14 mouse cellular contexts compared by ENCODE assay signal in the genomic region with DNA sequence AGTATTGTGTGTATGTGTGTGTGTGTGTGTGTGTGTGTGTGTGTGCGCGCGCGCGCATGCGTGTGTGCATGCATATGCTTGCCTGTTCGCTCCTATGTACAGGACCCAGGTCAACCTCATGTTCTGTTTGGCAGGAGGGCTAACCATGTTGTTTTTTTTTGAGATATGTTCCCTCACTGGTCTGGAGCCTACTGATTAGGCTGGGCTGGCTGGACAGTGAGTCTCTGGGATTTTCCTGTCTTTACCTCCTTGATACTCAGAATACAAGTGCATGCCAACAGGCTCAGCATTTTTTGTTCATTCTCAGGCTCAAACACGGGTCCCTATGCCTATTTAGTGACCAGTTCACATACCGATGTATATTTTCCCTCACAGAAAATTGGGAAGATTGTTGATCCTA.
"Had no signal": no experiment of that assay in that cellular context is flagged by ENCODE, and none has a peak within 500 bp of the region (broad histone marks: within the 10 kb centered on the region; RNA-seq: fewer than 3 reads in every experiment).

No protein-coding gene starts in this region.

- H3K27me3 ChIP-seq: neural tube, embryonic 15.5 days; stomach, embryonic 15.5 days had no signal

- H3K4me1 ChIP-seq: neural tube, embryonic 15.5 days; stomach, embryonic 15.5 days had no signal

- H3K4me3 ChIP-seq: neural tube, embryonic 15.5 days; stomach, embryonic 15.5 days had no signal

- H3K4me2 ChIP-seq: neural tube, embryonic 15.5 days; stomach, embryonic 15.5 days had no signal

- H3K9me3 ChIP-seq: neural tube, embryonic 15.5 days; stomach, embryonic 15.5 days had no signal

- H3K9ac ChIP-seq: neural tube, embryonic 15.5 days; stomach, embryonic 15.5 days had no signal

- DNase-seq: retina, postnatal 1 day; right cerebral cortex, postnatal 14 days; right cerebral cortex, postnatal 25 days; right cerebral cortex, postnatal 4 days; spleen, adult 18-20 months; thymus, adult 18-20 months; thymus, adult 2 months; thymus, postnatal 14 days; thymus, postnatal 25 days; thymus, postnatal 36 days; thymus, postnatal 4 days had no signal

- H3K27ac ChIP-seq: neural tube, embryonic 15.5 days; stomach, embryonic 15.5 days; stomach, postnatal 0 days had no signal

- H3K36me3 ChIP-seq: neural tube, embryonic 15.5 days; stomach, embryonic 15.5 days had no signal
